Mouse (Mus musculus) heart, postnatal 14 days (tissue): Measurements from ENCODE around the gene Vps13d. TPM values are rescaled to one million over a fixed set of nuclear protein-coding genes. Genes with fewer than 3 reads are reported as not detected.

Experiments used
- DNase-seq, 2 experiments: peaks; one replicate each; pipeline ENCODE4 v3.0.0; 2021 to 2022
- intact Hi-C: fragments of 180-260 bp; cut with DNase I; formaldehyde crosslinking; loops from one replicate; pipeline ENCODE4 v1.15.1; 2025
- total RNA-seq, 2 experiments: library from RNA; stranded (reverse); gene quantifications; 2 replicates each; pipeline ENCODE4 v1.2.3; 2021

The Vps13d gene
- total RNA-seq, 2 experiments from 2014 or later, result 72.5 to 74.9 TPM

DNA sequence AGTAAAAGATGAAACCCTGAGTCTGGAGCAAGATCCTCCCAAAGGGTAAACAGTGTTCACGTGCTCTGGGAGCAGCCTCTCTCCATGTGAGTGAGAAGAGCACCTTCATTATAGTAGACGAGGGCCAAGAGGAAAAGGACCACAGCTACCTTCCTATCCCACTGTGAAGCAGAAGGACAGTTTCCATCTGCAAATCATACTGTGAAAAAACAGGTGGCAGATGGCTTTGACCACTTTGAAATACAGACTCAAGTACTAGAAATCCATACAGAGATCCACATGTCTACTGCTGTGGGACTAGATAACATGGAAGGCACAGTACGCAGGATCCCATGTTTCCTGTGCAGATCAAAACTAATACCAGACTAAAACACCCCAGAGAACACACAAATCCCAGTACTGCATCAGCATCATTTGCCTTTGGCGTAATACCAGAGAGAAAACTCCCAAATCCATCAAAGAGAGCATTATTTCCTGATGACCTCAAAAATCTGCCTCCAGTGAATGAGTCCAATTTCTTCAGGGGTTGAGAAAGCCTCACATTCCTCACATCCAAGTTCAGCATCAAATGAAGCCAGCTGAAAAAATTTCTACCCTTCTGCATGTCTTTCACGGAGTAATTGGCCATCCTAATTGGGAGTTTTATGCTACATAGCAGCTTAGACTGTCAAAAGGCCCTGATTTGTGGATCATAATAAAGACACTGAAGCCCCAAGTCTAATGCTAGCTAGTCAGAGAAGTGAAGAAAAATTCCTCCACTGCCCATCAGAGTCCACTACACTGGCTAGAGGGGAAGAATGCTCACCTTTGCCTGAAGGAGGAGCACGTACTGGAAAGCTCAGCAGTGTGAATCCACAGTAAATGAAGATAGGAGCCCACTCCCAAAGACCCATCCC, 92.7 kb downstream of the Vps13d start:
- no peak for DNase-seq
- intact Hi-C loops, result no loop called here

DNA sequence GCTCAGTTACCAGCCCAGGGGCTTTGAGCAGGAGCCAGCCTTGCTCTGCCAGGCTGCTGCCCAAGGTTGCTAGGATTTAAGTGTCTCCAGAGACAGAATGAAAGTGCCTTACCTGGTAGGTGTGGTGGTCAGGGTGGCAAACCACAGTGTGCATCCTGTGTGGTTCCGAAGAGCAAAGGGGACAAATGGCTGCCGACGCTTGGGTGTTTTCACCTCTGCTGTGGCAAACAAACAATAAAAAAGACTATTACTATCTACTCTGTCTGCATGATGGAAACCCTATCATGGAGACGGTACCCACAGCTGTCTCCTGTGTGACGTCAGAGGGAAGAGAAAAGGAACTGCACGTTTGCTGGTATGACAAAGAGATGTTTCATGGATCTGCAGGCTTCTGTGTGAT, 95.0 kb downstream of the Vps13d start:
- DNase-seq, result no peak
- intact Hi-C loops, result no loop called here

DNA sequence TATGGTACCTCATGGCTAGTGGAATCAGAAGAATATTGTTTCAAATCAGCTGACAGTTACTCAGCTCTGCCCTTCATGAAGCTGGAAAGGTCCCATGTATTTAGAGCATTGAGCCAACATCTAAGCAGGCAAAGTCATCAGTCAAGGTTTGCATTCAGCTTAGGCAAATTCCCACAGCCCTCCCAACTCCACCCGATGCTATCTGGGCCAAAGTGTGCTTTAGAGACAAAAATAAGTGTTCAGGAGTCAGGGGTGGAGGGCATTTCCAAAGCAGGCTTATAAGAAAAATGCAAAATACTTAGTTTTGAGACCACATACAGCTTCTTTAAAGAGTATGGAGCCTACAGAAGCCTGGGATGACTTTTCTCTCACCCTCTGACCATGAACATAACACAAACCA, 95.5 kb downstream of the Vps13d start:
- no peak for DNase-seq
- intact Hi-C loops, result no loop called here

DNA sequence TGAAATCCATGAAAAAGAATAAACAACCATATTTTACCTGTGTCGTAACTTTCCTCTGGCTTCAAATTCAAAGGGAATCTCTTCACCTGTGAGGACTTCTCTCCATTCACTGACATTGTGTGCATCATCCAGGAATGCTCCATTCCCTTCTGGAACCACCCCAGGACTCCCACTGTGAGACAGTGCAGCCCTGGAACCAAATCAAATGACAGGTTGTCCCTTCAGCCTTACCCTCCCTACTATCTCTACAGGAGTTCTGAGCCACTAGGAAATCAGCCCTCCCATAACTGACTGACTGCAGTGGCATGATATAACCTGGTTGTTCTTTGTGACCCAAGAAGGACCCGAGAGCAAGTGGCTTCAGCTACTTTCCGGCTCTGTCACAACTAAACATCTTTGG, 96.8 kb downstream of the Vps13d start:
- no peak for DNase-seq
- intact Hi-C loops, result no loop called here

DNA sequence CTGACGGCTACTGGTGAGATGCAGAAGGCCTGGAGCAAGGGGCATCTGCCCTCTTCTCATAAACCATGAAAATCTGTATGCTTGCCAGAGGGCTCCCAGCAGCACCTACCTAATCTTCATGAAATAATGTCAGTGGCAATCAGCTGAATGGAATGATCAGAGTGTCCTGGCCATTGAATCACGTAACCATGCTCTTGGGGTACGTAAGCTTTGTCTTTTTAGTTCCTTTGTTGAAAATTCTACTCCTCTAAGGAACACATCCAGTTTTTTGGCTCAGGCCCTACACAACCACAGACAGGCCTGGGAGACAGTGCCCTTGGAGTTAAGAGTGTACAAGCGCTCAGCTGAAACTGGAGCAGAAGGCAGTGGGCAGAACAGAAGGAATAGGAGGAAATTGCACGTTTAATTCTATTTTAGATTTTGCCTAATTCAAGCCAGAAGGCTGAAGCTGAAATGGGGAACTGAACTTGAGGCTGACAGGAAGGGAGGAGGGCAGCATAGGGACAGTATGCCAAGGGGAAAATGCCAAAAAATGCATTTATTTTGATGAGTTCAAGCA, 98.2 kb downstream of the Vps13d start:
- no peak for DNase-seq
- intact Hi-C loops, result no loop called here

DNA sequence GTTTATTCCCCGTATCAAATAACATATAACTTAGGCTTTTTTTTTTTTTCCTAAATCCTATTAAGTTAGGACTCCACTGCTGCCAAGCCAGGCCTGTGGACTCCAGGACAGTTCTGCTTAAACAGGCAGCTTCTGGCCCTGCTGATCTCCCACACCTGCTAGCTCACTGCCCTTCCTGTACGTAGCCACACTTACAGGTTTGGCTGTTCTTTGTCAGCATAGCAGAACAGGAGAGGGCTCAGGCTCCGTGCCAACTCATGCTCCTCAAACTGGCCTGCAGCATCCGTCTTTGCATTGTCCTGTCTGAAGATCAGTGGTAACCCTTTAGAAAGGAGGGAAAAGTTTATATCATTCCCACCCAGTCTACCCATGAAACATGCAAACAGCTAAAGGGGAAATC, 108.3 kb downstream of the Vps13d start:
- intact Hi-C loops, result no loop called here

DNA sequence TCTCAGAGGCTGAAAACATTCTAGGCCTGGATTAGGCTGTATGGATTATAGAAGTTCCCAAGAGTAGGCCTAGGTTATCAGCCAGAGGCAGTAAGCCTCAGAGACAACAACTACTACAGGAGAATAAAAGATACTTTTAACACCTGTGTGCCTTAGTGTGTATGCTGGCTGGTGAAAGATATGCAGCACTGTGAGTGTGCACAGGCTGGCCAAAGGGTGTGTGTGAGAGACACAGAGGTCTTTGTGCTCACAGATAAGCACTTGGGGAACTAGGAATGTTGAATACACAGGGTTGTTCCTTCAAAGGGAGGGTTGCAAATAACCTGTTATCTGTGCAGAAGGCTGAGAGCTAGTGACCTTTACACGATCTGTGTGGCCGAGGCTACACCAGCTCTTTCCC, 115.5 kb downstream of the Vps13d start:
- intact Hi-C loops, result no loop called here
- no peak for DNase-seq

More for the DNA sequence above, 108.3 kb downstream of the Vps13d start:
- DNase-seq, result peak in 1 of 2 experiments; percentile 14

DNA sequence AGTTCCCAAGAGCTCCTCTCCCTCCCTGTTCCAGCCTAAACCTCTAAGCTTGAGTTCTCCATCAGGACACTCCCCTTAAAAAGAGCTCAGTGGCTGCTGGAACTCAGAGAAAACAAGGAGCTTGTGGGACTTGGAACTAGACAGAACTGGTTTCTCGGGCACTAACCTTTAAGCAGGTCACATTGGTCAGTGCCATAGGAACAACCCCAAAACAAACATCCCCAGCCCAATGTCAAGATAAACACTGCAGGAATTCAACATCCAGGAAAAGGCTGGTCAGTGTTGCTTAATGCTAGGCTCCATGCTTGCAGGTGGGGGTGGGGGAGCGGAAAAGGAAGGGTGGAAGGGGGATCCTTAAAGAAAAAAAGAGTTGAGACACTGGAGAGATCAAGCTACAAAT, 120.5 kb downstream of the Vps13d start:
- no peak for DNase-seq
- intact Hi-C loops, result loop anchor here (5.0 kb wide), 1 partner anchor 38 kb away; no protein-coding TSS in a partner anchor

DNA sequence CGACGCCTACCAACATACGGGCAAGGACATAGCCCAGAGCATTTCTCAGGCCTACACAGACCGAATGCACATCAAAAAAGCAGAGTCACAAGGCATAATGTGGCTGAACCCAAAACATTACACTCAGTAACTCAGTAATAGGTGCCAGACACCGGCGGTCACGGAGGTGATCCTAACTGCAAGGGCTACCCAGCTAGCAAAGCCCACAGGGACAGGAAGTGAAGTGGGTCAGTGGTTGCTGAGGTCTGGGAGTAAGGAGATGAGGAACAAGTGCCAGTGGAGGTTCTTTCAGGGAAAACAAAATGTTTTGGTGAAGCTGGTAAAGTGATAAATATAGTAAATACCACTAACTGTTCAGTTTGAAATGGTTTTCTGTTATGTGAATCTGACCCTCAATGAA, 121.1 kb downstream of the Vps13d start:
- DNase-seq, result no peak
- intact Hi-C loops, result loop anchor here (5.0 kb wide), 1 partner anchor 39 kb away; no protein-coding TSS in a partner anchor

DNA sequence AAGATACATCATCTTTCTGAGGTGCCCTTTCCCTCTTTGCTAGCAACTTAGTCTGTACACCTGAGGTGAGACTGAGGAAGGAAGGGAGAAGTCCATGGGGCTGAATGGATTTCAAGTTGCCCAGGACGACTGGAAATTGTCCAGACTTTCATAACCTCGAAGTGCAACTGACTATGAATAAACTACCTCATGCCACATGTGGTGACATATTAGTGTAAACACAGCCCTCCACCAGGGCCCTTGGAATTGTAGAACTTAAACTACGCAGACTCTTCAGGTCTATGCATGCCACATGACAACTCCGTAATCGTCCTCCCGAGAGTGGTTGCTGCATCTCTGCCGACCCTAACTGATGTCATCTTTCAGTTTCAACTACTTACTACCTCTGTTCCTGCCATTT, 122.9 kb downstream of the Vps13d start:
- intact Hi-C loops, result loop anchor here (5.0 kb wide), 1 partner anchor 40 kb away; no protein-coding TSS in a partner anchor
- DNase-seq, result no peak

DNA sequence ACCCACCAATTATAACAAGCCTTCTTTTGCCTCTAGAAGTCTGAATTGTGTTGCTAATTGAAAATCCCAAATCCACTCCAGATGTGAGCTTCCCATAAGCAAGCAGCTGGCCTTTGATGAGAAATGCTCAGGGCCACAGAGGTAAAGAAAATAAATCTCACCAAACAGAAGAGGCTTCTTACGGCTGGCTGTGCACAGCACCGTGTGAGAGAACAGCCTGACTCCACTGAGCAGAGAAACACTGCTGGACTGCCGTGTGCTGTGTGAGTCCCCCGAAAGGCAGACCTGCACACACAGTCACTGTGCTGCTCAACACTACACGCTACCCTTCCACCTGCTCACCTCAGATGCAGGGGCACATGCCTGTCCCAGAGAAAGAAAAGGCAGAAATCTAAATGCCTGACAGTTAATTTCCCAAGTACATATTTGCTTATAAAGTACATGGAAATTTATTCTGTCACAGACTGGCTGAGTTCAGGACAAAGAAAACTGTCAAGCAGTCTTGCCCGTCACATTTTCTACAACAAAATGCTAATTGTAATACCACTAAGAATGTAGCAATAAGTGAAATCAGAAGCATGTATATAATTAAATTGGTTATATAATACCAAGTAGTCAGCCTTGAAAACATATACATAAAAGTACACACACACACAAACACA, 127.7 kb downstream of the Vps13d start:
- intact Hi-C loops, result no loop called here
- no peak for DNase-seq

DNA sequence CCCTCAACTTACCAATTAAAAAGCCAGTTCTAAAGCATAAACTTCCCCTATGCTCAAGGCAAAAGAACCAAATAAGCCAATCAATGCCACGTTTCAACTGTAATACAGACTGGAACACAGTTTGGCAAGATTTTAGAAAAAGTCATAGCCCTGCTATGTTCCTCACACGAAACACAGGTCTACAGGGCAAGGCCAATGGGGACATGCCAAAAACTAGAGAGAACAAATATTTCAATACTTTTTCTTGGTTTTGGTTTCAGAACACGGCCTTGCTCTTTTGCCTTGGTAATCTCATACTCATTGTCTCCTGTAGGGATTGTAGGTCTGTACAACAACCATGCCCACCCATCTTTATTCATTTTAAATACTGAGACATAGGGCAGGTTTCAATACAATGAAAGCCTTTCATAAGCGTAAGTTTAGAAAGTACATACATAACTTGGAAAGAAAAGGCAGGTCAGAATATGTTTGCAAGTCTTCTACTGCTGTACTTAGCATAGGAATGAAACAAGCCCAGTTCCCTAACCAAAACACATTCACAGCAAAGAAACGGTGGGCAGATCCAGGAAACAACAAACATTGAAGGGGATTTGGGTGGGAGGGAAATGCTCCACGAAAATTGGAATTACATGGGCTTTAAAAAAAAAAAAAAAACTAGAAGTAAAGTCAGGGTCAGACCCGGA, 128.3 kb downstream of the Vps13d start:
- intact Hi-C loops, result no loop called here

DNA sequence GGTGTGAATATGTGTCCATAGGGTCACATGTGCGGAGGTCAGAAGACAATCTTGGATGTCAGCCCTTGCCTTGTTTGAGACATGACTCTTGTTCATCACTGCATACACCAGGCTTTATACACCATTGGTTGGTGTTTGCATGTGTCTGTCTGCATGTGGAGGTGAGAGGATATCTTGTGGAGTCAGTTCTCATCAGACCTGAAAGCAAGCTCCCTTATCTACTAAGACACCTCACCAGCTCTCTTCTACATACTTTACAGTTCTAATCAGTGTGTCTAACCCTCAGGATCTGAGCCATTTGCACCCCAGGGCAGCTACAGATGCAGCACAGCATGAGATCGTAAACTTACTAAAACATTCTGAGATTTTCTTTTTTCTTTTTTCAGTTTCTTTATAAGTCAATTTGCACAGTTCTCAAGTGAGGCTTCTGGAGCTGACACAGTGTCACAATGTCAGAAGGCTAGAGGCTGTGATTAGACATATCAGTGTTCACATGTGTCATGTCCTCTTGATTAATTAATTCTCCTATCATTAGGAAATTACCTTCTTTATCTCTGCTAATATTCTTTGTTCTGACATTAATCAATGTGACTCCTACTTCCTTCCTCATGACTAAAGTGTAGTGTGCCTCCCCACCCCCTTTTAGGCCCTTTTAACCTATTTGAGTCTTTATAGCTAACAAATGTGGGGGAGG, 135.9 kb downstream of the Vps13d start:
- no peak for DNase-seq
- intact Hi-C loops, result no loop called here

More for the DNA sequence above, 128.3 kb downstream of the Vps13d start:
- no peak for DNase-seq

DNA sequence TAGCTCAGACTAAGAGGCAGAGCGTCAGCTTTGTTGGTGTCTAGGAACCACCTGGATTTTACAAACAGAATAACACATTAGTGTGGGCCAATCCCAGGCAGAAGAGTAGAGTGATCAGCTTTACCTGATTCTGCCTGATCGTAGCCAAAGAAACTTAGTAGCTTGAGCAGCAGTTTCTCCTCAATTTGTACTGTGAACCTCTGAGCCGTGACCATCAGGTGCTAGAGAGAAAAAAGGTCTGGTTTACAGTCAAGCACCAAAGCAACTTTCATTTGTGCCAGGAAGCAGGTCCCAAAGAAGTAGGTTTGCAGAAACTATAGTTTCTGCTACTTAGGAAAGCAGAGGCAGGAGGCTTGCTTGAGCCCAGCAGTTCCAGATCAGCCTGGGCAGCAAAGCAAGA, 138.5 kb downstream of the Vps13d start:
- intact Hi-C loops, result no loop called here
- no peak for DNase-seq

DNA sequence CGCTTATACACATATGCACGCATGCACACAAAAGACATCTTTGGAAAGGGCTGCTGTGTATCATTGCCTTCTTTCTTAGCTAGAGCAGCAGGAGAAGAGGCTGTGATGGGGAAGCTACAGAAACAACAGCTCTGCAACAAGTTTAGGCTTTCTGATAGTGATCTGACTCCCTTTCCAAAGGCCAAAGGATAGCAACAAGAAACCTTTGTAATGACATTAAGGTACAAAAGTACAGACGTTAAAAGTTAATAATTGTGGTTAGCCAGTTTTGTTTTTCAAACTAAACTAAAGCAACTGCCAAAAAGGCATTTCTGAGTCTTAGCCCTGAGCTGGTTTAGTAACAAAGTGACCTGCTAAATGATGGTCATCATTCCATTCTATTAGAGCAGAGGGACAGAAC, 139.0 kb downstream of the Vps13d start:
- intact Hi-C loops, result no loop called here

DNA sequence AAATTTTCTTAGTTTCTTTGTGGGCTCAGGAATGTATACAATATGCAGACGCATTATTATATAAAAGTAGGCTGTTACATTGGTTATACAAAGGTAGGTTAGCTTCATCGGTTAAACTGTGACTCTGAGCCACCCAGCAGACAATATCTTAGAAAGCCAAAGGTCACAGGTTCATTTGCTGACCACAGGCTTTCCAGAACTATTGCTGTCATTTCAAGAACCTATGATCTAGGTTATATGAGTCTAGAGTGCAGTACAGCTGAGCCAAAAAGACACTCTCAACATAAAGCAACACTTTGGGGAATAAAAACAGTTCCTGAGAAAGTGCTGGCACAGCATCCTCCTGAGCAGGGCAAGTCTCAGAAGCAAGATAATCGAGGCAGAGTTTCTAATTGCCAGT, 140.4 kb downstream of the Vps13d start:
- intact Hi-C loops, result no loop called here

More for the DNA sequence above, 139.0 kb downstream of the Vps13d start:
- no peak for DNase-seq

DNA sequence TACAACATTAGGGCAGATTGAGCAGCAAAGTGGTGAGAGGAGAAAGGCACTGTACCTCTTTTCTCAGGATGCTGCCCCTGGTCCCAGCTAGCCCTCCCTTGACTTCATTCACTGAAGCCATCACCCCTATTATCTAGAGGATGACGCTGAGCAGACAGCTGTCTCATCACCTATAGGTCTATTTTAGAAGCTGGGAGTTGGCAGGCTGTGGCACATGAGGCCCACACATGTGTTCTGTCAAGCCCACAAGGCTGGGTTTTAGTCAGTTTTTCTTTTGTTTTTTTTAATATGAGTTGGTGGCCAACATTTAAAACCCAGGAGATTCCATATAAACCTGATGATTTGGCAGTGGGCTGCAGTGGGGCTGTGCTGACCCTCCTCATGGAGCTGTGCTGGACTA, 142.1 kb downstream of the Vps13d start:
- DNase-seq, result no peak
- intact Hi-C loops, result loop anchor here (2.0 kb wide), 1 partner anchor 160 kb away; the partner anchor contains the start of gene Dhrs3

More for the DNA sequence above, 140.4 kb downstream of the Vps13d start:
- no peak for DNase-seq

DNA sequence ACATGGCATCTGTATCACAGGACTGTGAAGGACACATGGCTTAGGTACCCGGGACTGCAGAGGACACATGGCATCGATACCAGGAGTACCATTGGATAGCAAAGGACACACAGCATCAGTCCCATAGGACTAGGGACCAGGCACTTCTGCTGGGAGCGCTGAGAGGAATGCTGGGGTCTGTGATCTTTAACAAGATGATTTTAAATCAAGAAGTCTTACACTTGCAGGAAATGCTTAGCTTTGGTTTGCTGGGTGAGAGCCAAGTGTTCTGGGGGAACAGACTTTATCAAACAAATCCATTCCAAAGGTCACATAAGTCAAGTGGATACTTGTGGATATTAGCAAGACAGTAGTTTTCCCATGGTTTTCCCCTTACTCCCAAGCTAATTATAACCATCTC, 142.5 kb downstream of the Vps13d start:
- peak in 1 of 2 experiments; percentile 43 for DNase-seq

DNA sequence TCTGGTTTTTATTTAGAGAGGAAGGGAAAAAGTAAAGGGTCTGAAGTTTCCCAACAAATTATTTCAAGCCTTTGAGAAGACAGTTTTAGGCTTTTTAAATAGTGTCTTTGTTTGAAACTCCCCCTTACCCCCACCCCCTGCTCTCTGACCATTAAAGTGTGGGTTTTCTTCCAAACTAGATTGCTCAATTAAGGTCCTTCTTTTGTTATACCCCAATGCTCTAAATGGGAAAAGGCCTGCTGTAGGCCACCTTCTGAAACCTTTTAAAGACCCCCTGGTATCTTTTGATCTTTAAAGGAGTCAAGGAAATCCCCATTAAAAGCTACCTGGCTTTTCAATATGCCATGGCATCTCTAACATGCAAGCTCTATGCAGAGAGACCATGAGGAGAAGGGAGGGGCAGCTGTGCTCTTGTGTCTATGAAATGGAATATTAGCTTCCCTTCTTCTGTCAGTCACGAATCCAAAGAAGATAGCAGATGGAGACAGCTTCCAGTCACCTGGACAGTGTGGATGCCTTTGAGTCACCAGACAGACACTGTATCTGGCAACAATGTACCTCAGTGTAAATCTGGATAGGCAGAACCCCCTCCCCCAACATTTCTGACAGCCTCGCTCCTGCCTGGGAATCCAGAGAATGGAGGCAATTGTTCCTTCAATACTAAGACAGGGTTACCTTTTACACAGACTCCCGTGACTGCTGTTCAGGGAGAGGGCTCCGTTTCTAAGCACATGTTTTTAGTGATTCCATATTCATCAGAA, 143.4 kb downstream of the Vps13d start:
- DNase-seq, result no peak
- intact Hi-C loops, result no loop called here

More for the DNA sequence above, 142.5 kb downstream of the Vps13d start:
- intact Hi-C loops, result loop anchor here (2.0 kb wide), 1 partner anchor 159 kb away; the partner anchor contains the start of gene Dhrs3
